Mouse (Mus musculus) macrophage (primary cell): ENCODE results near the gene Prlr. TPM values are rescaled to one million over a fixed set of nuclear protein-coding genes. Genes with fewer than 3 reads are reported as not detected.

Experiments
- H3K27ac ChIP-seq: fragments of 350-480 bp; formaldehyde crosslinking; 2 replicates; pipeline ENCODE4 v1.9.0; 2021
- H3K36me3 ChIP-seq: fragments of 350-480 bp; formaldehyde crosslinking; 2 replicates; pipeline ENCODE4 v1.9.0; 2021; ENCODE audit errors: inconsistent target
- H3K4me3 ChIP-seq: fragments of 350-480 bp; formaldehyde crosslinking; 2 replicates; pipeline ENCODE4 v1.9.0; 2021; ENCODE audit errors: inconsistent target
- H3K79me2 ChIP-seq: fragments of 350-480 bp; formaldehyde crosslinking; 2 replicates; pipeline ENCODE4 v1.9.0; 2021; ENCODE audit errors: inconsistent target
- WGBS: methylation state at CpG from one replicate; pipeline ENCODE4 v1.1.7; 2026; ENCODE audit warnings: inconsistent platforms; ENCODE audit not compliant: missing documents; 5-methylcytosine and 5-hydroxymethylcytosine counted together
- polyA plus RNA-seq: library from polyadenylated mRNA; stranded (reverse); fragments of 250-400 nt; gene quantifications from 3 replicates; pipeline ENCODE4 v1.2.4, GENCODE M21; 2018; ENCODE audit warnings: inconsistent platforms

Gene Prlr
- polyA plus RNA-seq, 1 experiment from 2014 or later = not detected

- Histone ChIP-seq H3K36me3 (no peaks in the 10 kb centered on the region), H3K79me2 (no peaks in the 10 kb centered on the region), H3K4me3 (no peak overlapping the region), H3K27ac (no peak overlapping the region)
- WGBS = 79% methylated on average over 3 of the region's 3 CpGs
Observed at GRCm38 (mm10) chr15:10330626-10331025, 153.6 kb downstream of the Prlr start.

GRCm38 (mm10) chr15:10332566-10332965, 155.5 kb downstream of the Prlr start:
- no peak overlapping the region for H3K4me3 ChIP-seq
- WGBS = 86% methylated on average over 1 of the region's 1 CpGs
- H3K27ac ChIP-seq = no peak overlapping the region
- no peaks in the 10 kb centered on the region for H3K36me3 ChIP-seq
- H3K79me2 ChIP-seq = no peaks in the 10 kb centered on the region

GRCm38 (mm10) chr15:10338606-10339005, 161.6 kb downstream of the Prlr start:
- no peak overlapping the region for H3K4me3 ChIP-seq
- WGBS = 89% methylated on average over 3 of the region's 3 CpGs
- no peak overlapping the region for H3K27ac ChIP-seq
- H3K79me2 ChIP-seq = no peaks in the 10 kb centered on the region
- no peaks in the 10 kb centered on the region for H3K36me3 ChIP-seq

- no peaks in the 10 kb centered on the region for H3K79me2 ChIP-seq
- no peak overlapping the region for H3K27ac ChIP-seq
- no peak overlapping the region for H3K4me3 ChIP-seq
- H3K36me3 ChIP-seq = no peaks in the 10 kb centered on the region
- WGBS = 75% methylated on average over 6 of the region's 6 CpGs
Observed at GRCm38 (mm10) chr15:10347044-10347443, 170.0 kb downstream of the Prlr start.

GRCm38 (mm10) chr15:10358039-10358948, 181.3 kb downstream of the Prlr start, which contains the start of gene Agxt2:
Gene Agxt2, plus strand, starts transcription at chr15:10358532.
- 82% methylated on average over 9 of the region's 9 CpGs for WGBS
- no peak within 1 kb of the TSS for H3K4me3 ChIP-seq
- no peaks in the 10 kb centered on the region for H3K79me2 ChIP-seq
- H3K36me3 ChIP-seq = no peaks in the 10 kb centered on the region
- H3K27ac ChIP-seq = no peak within 1 kb of the TSS

- Histone ChIP-seq H3K36me3 (no peaks in the 10 kb centered on the region), H3K79me2 (no peaks in the 10 kb centered on the region), H3K27ac (no peak overlapping the region), H3K4me3 (no peak overlapping the region)
- 84% methylated on average over 2 of the region's 2 CpGs for WGBS
Observed at GRCm38 (mm10) chr15:10366331-10366730, 189.3 kb downstream of the Prlr start.

GRCm38 (mm10) chr15:10375404-10375803, 198.4 kb downstream of the Prlr start:
- WGBS = 95% methylated on average over 3 of the region's 3 CpGs
- no peak overlapping the region for H3K27ac ChIP-seq
- no peak overlapping the region for H3K4me3 ChIP-seq
- H3K36me3 ChIP-seq = no peaks in the 10 kb centered on the region
- H3K79me2 ChIP-seq = no peaks in the 10 kb centered on the region

GRCm38 (mm10) chr15:10378338-10378959, 201.4 kb downstream of the Prlr start:
- Histone ChIP-seq H3K36me3 (no peaks in the 10 kb centered on the region), H3K79me2 (no peaks in the 10 kb centered on the region), H3K4me3 (no peak overlapping the region), H3K27ac (no peak overlapping the region)
- WGBS = 81% methylated on average over 4 of the region's 4 CpGs

- no peak overlapping the region for H3K27ac ChIP-seq
- H3K79me2 ChIP-seq = no peaks in the 10 kb centered on the region
- 95% methylated on average over 3 of the region's 3 CpGs for WGBS
Observed at GRCm38 (mm10) chr15:10379757-10380458, 202.9 kb downstream of the Prlr start.

GRCm38 (mm10) chr15:10387263-10387662, 210.2 kb downstream of the Prlr start:
- no peak overlapping the region for H3K4me3 ChIP-seq
- 83% methylated on average over 2 of the region's 2 CpGs for WGBS
- no peaks in the 10 kb centered on the region for H3K36me3 ChIP-seq
- no peak overlapping the region for H3K27ac ChIP-seq
- no peaks in the 10 kb centered on the region for H3K79me2 ChIP-seq

More at GRCm38 (mm10) chr15:10379757-10380458, 202.9 kb downstream of the Prlr start:
- no peak overlapping the region for H3K4me3 ChIP-seq
- no peaks in the 10 kb centered on the region for H3K36me3 ChIP-seq

Other genes with a start within 250 kb of the Prlr start
- not detected in 3 replicates for gene Gm21973, start 148.1 kb downstream of the Prlr start, polyA plus RNA-seq
- not detected in 3 replicates for gene Agxt2, start 181.3 kb downstream of the Prlr start, polyA plus RNA-seq